Mouse (Mus musculus) G1E (cell line): Measurements from ENCODE around the gene Samd14.

Source experiments
- CTCF ChIP-seq: IDR thresholded peaks from 2 replicates; pipeline ENCODE4 v1.5.1; 2012; ENCODE audit warnings: low read depth, low read length, inconsistent platforms, mixed read lengths
- GATA1 ChIP-seq: IDR thresholded peaks from 2 replicates; pipeline ENCODE4 v1.6.1; 2012; ENCODE audit warnings: borderline replicate concordance, low read length, inconsistent platforms, mixed read lengths

- TF ChIP-seq CTCF (no peak), GATA1 (no peak)
Observed at GRCm38 (mm10) chr11:95038818-95039655, 29.4 kb downstream of the Samd14 start.
